Comparison of ENCODE assay signal across 8 mouse cellular contexts in genomic region chr16:32877343-32878156, GRCm38 (mm10). TPM values are rescaled to one million over a fixed set of nuclear protein-coding genes. Genes with fewer than 3 reads are reported as not detected.
DNase-seq lines count a peak whose midpoint lies in the region; ATAC-seq and TF ChIP-seq lines count a peak whose summit lies in the region.

TSS of gene Fyttd1 (plus strand) at chr16:32877500.
TSS of gene Rubcn (minus strand) at chr16:32877766.

- H3K36me3 ChIP-seq in E14TG2a.4 (ENCODE audit: insufficient read depth, low read length) = peaks cover 4% of the 10 kb centered on the region; the same call in 1 of the 2 replicates
- no peaks in the 10 kb centered on the region for H3K36me3 ChIP-seq in forebrain, embryonic 13.5 days (ENCODE audit: poor library complexity, severe bottlenecking)
- H3K36me3 ChIP-seq in neural tube, embryonic 15.5 days = no peaks in the 10 kb centered on the region

- under 1% methylated on average over 68 of the region's 83 CpGs for WGBS in forebrain, embryonic 13.5 days
- under 1% methylated on average over 75 of the region's 83 CpGs for WGBS in neural tube, embryonic 15.5 days

- peaks cover 25% of the 10 kb centered on the region for H3K4me1 ChIP-seq in E14TG2a.4 (replicated peaks; ENCODE audit: low read depth, low read length)
- H3K4me1 ChIP-seq in forebrain, embryonic 13.5 days = peaks cover 27% of the 10 kb centered on the region
- peaks cover 37% of the 10 kb centered on the region for H3K4me1 ChIP-seq in neural tube, embryonic 15.5 days

- H3K4me3 ChIP-seq in E14TG2a.4 (replicated peaks; ENCODE audit: low read length) = peak within 1 kb of the TSS; percentile 89
- peak within 1 kb of the TSS; percentile 88 for H3K4me3 ChIP-seq in forebrain, embryonic 13.5 days
- H3K4me3 ChIP-seq in neural tube, embryonic 15.5 days (replicated peaks) = peak within 1 kb of the TSS; percentile 90

- peaks cover 7% of the 10 kb centered on the region for H3K27me3 ChIP-seq in E14TG2a.4 (ENCODE audit: insufficient read depth, low read length)
- H3K27me3 ChIP-seq in forebrain, embryonic 13.5 days = no peaks in the 10 kb centered on the region
- no peaks in the 10 kb centered on the region for H3K27me3 ChIP-seq in neural tube, embryonic 15.5 days (replicated peaks)

- intact Hi-C loops in heart, postnatal 10 days (cut with DNase I) = loop anchor here (2.0 to 5.0 kb wide), 3 partner anchors 23 to 180 kb away; no protein-coding TSS in a partner anchor

- H3K4me2 ChIP-seq in forebrain, embryonic 13.5 days = peak within 1 kb of the TSS; percentile 88
- peak within 1 kb of the TSS; percentile 80 for H3K4me2 ChIP-seq in neural tube, embryonic 15.5 days

- H3K9ac ChIP-seq in forebrain, embryonic 13.5 days = peak within 1 kb of the TSS; percentile 87
- peak within 1 kb of the TSS; percentile 80 for H3K9ac ChIP-seq in neural tube, embryonic 15.5 days (replicated peaks)

- no peaks in the 10 kb centered on the region for H3K9me3 ChIP-seq in E14TG2a.4 (ENCODE audit: low read length)
- no peaks in the 10 kb centered on the region for H3K9me3 ChIP-seq in forebrain, embryonic 13.5 days (replicated peaks)
- no peaks in the 10 kb centered on the region for H3K9me3 ChIP-seq in neural tube, embryonic 15.5 days (replicated peaks)

- peak; percentile 98 for ATAC-seq in forebrain, embryonic 13.5 days
- ATAC-seq in neural tube, embryonic 15.5 days (ENCODE audit: low FRiP score) = peak; percentile 97

- TF ChIP-seq CTCF in E14TG2a.4 (conservative IDR thresholded peaks at IDR 0.05; ENCODE audit: low read length) = no peak

- peak within 1 kb of the TSS; percentile 74 for H3K27ac ChIP-seq in forebrain, embryonic 13.5 days
- peak within 1 kb of the TSS; percentile 92 for H3K27ac ChIP-seq in neural tube, embryonic 15.5 days (replicated peaks)

- peak; percentile 86 for DNase-seq in c-Kit-positive CD71-positive TER-119-positive erythroid progenitor cells, embryonic 14.5 days (ENCODE audit: low spot score)
- peak; percentile 96 to 97 for DNase-seq in heart, postnatal 10 days
- DNase-seq in layer of hippocampus, adult 11-12 months (ENCODE audit: low spot score) = peak; percentile 94
- DNase-seq in lung, adult 18-20 months = peak; percentile 96
- DNase-seq in testis, postnatal 14 days (ENCODE audit: low spot score) = peak; percentile 97

RNA-seq across cellular contexts. Expression of gene Fyttd1, which starts in this region (rescaled TPM):
- polyA plus RNA-seq in forebrain, embryonic 13.5 days (2015; fragmentation: Nextera tagmentation; extraction: Ambion mirVana) = 103 and 119 TPM in 2 replicates
- total RNA-seq in heart, postnatal 10 days (2021) = 100 to 1,000 TPM; 115 to 125 TPM
- 102 and 111 TPM in 2 replicates for polyA plus RNA-seq in neural tube, embryonic 15.5 days (2015; fragmentation: Nextera tagmentation; extraction: Ambion mirVana)

RNA-seq across cellular contexts. Expression of gene Rubcn, which starts in this region (rescaled TPM):
- 22.3 and 25.0 TPM in 2 replicates for polyA plus RNA-seq in forebrain, embryonic 13.5 days (2015; fragmentation: Nextera tagmentation; extraction: Ambion mirVana)
- 10 to 100 TPM; 30.4 to 40.8 TPM for total RNA-seq in heart, postnatal 10 days (2021)
- polyA plus RNA-seq in neural tube, embryonic 15.5 days (2015; fragmentation: Nextera tagmentation; extraction: Ambion mirVana) = 31.2 and 31.9 TPM in 2 replicates

Comparison
In these comparisons a context has a peak if more than half of its experiments do, and no peak if none do; other contexts are left out.
1. Peak in every context shown above with its lines: DNase-seq, ATAC-seq, H3K4me3 ChIP-seq and H3K27ac ChIP-seq.